ENCODE assay signal across 9 mouse cellular contexts in the genomic region with DNA sequence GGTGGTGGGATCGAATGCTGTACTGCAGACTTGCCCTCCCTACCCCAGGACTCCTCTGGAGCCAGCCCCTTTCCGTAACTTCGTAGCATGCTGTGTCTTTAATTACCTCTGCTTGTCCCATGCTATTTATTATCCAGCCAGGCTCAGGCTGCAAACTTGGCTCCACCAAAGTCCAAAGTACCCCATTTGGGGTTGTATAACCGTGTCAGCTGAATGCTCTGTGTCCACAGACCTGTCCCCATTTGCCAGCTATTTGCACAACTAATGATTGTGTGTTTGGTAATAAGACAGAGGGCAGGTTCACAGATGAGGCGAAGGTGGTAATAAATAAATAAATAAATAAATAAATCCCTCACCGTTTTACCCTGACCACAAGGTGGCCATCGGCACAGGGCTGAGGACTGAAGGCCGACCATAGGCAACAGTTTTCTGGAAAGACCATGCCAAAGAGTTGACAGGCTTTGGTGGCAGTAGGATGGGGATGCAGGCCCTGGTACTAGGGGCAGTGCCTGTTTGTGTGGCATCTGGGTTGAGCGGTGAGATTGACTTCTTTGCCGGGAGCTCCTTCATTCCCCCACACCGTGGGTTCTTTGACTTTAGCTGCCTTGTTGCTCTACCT. TPM values are rescaled to one million over a fixed set of nuclear protein-coding genes. Genes with fewer than 3 reads are reported as not detected.
DNase-seq lines count a peak whose midpoint lies in the region; ATAC-seq and TF ChIP-seq lines count a peak whose summit lies in the region.
"Had no signal": no experiment of that assay in that cellular context is flagged by ENCODE, and none has a peak within 500 bp of the region (broad histone marks: within the 10 kb centered on the region; RNA-seq: fewer than 3 reads in every experiment).

No protein-coding gene starts in this region.

- peaks cover 46% of the 10 kb centered on the region for H3K27me3 ChIP-seq in liver, embryonic 15.5 days
- peaks cover 6% of the 10 kb centered on the region; the same call in 1 of the 2 replicates for H3K27me3 ChIP-seq in liver, embryonic 11.5 days (replicated peaks; ENCODE audit: control insufficient read depth, insufficient read depth, low read length)
- no peaks in the 10 kb centered on the region for H3K27me3 ChIP-seq in hindbrain, embryonic 12.5 days
- no peaks in the 10 kb centered on the region for H3K27me3 ChIP-seq in limb, embryonic 13.5 days
- no peaks in the 10 kb centered on the region for H3K27me3 ChIP-seq in small intestine, adult 2 months (ENCODE audit: control insufficient read depth, insufficient read depth, low read length)
- H3K27me3 ChIP-seq: embryonic facial prominence, embryonic 15.5 days had no signal

- TF ChIP-seq CTCF in small intestine, adult 2 months (IDR thresholded peaks at IDR 0.05; ENCODE audit: extremely low read depth, insufficient read length, insufficient replicate concordance, low read depth, low read length) = no peak

- no peak overlapping the region for H3K27ac ChIP-seq in liver, embryonic 15.5 days (replicated peaks)
- H3K27ac ChIP-seq in liver, embryonic 11.5 days (ENCODE audit: low read depth, low read length) = no peak overlapping the region
- peak overlapping the region; percentile 85; the same call in 1 of the 2 replicates for H3K27ac ChIP-seq in hindbrain, embryonic 12.5 days
- no peak overlapping the region; the same call in 1 of the 2 replicates for H3K27ac ChIP-seq in limb, embryonic 13.5 days
- peak overlapping the region; percentile 54 for H3K27ac ChIP-seq in small intestine, adult 2 months (ENCODE audit: insufficient read depth, low read depth, low read length)
- H3K27ac ChIP-seq: embryonic facial prominence, embryonic 15.5 days had no signal

- H3K36me3 ChIP-seq in liver, embryonic 15.5 days (replicated peaks) = peaks cover 4% of the 10 kb centered on the region; the same call in 1 of the 2 replicates
- H3K36me3 ChIP-seq in liver, embryonic 11.5 days (ENCODE audit: control insufficient read depth, insufficient read depth, low read length) = 0 out of 2 replicates have a peak, but pooled peaks cover 6% of the 10 kb centered on the region
- peaks cover 28% of the 10 kb centered on the region for H3K36me3 ChIP-seq in hindbrain, embryonic 12.5 days
- H3K36me3 ChIP-seq in limb, embryonic 13.5 days = peaks cover 82% of the 10 kb centered on the region
- peaks cover 24% of the 10 kb centered on the region for H3K36me3 ChIP-seq in small intestine, adult 2 months (ENCODE audit: control insufficient read depth, insufficient read depth, low read length)

- H3K9me3 ChIP-seq in liver, embryonic 15.5 days (replicated peaks) = no peaks in the 10 kb centered on the region
- no peaks in the 10 kb centered on the region for H3K9me3 ChIP-seq in liver, embryonic 11.5 days (ENCODE audit: control insufficient read depth, low read length)
- H3K9me3 ChIP-seq in hindbrain, embryonic 12.5 days (replicated peaks) = no peaks in the 10 kb centered on the region
- no peaks in the 10 kb centered on the region for H3K9me3 ChIP-seq in limb, embryonic 13.5 days
- H3K9me3 ChIP-seq: embryonic facial prominence, embryonic 15.5 days had no signal

- 58% methylated on average over 11 of the region's 11 CpGs for whole genome bisulfite sequencing in liver, embryonic 15.5 days (ENCODE audit: insufficient replicate concordance)
- WGBS in liver, embryonic 11.5 days = 74% methylated on average over 11 of the region's 11 CpGs
- 68% methylated on average over 11 of the region's 11 CpGs for WGBS in hindbrain, embryonic 12.5 days
- WGBS in limb, embryonic 13.5 days = 43% methylated on average over 11 of the region's 11 CpGs
- 48% methylated on average over 11 of the region's 11 CpGs for WGBS in small intestine, adult 2 months

- no peak overlapping the region for H3K4me3 ChIP-seq in liver, embryonic 15.5 days (replicated peaks)
- H3K4me3 ChIP-seq in liver, embryonic 11.5 days (ENCODE audit: low read depth, low read length) = no peak overlapping the region
- H3K4me3 ChIP-seq in hindbrain, embryonic 12.5 days = no peak overlapping the region
- H3K4me3 ChIP-seq in limb, embryonic 13.5 days = peak overlapping the region; percentile 96; the same call in 1 of the 2 replicates
- 0 out of 2 replicates have a peak overlapping the region, but pooled peaks have one; percentile 9 for H3K4me3 ChIP-seq in small intestine, adult 2 months (ENCODE audit: low read depth, low read length)
- H3K4me3 ChIP-seq: embryonic facial prominence, embryonic 15.5 days had no signal

- H3K9ac ChIP-seq in liver, embryonic 15.5 days = no peak overlapping the region
- no peak overlapping the region for H3K9ac ChIP-seq in liver, embryonic 11.5 days (ENCODE audit: low read depth, low read length)
- peak overlapping the region; percentile 41; the same call in 1 of the 2 replicates for H3K9ac ChIP-seq in hindbrain, embryonic 12.5 days
- H3K9ac ChIP-seq in limb, embryonic 13.5 days = no peak overlapping the region
- H3K9ac ChIP-seq: embryonic facial prominence, embryonic 15.5 days had no signal

- 0 out of 2 replicates have a peak, but pooled peaks have one; percentile 16 for ATAC-seq in liver, embryonic 15.5 days (ENCODE audit: insufficient read depth)
- no peak for ATAC-seq in liver, embryonic 11.5 days (replicated peaks; ENCODE audit: low FRiP score)
- ATAC-seq in hindbrain, embryonic 12.5 days (ENCODE audit: low FRiP score) = no peak
- ATAC-seq in limb, embryonic 13.5 days (ENCODE audit: low FRiP score, low read depth) = no peak

- no peak overlapping the region for H3K4me2 ChIP-seq in liver, embryonic 15.5 days
- H3K4me2 ChIP-seq in liver, embryonic 11.5 days = no peak overlapping the region
- H3K4me2 ChIP-seq in hindbrain, embryonic 12.5 days (replicated peaks) = peak overlapping the region; percentile 91
- H3K4me2 ChIP-seq in limb, embryonic 13.5 days (replicated peaks) = peak overlapping the region; percentile 82
- H3K4me2 ChIP-seq: embryonic facial prominence, embryonic 15.5 days had no signal

- TF ChIP-seq POLR2A in small intestine, adult 2 months (IDR thresholded peaks at IDR 0.05; ENCODE audit: low read depth, low read length) = no peak; the same call in 1 of the 2 replicates

- peaks cover 90% of the 10 kb centered on the region for H3K4me1 ChIP-seq in liver, embryonic 15.5 days (replicated peaks)
- peaks cover 70% of the 10 kb centered on the region for H3K4me1 ChIP-seq in liver, embryonic 11.5 days (replicated peaks; ENCODE audit: control insufficient read depth, insufficient read depth, low read length)
- H3K4me1 ChIP-seq in hindbrain, embryonic 12.5 days = peaks cover 96% of the 10 kb centered on the region
- peaks cover 92% of the 10 kb centered on the region for H3K4me1 ChIP-seq in limb, embryonic 13.5 days
- peaks cover 58% of the 10 kb centered on the region for H3K4me1 ChIP-seq in small intestine, adult 2 months (ENCODE audit: control insufficient read depth, insufficient read depth, insufficient read length, low read length)

- no peak for DNase-seq in liver, embryonic 11.5 days (ENCODE audit: low spot score)
- no peak for DNase-seq in thymus, adult 18-20 months
- DNase-seq in heart, adult 9 months (ENCODE audit: low spot score in 2 of 2) = no peak
- DNase-seq in urinary bladder, adult 2 months (ENCODE audit: low spot score) = no peak

RNA-seq across cellular contexts. Expression of a gene that starts 7.0 kb away (rescaled TPM):
- polyA plus RNA-seq in liver, embryonic 15.5 days (2015; fragmentation: Nextera tagmentation; extraction: Ambion mirVana) = 3.0 and 4.0 TPM in 2 replicates
- polyA plus RNA-seq in liver, embryonic 11.5 days (2014; fragmentation: Nextera tagmentation; extraction: Ambion mirVana) = 15.0 and 15.8 TPM in 2 replicates
- 56.3 and 59.9 TPM in 2 replicates for polyA plus RNA-seq in hindbrain, embryonic 12.5 days (2016; fragmentation: Nextera tagmentation; extraction: Ambion mirVana)
- polyA plus RNA-seq in limb, embryonic 13.5 days (2015; fragmentation: Nextera tagmentation; extraction: Ambion mirVana) = 50.1 and 50.6 TPM in 2 replicates
- polyA plus RNA-seq in small intestine, adult 2 months (2012; rRNA removed) = 37.4 and 136 TPM in 2 replicates
- 39.4 and 49.1 TPM in 2 replicates for polyA plus RNA-seq in urinary bladder, adult 2 months (2012; rRNA removed)

Comparison
In these comparisons a context has a peak if more than half of its experiments do, and no peak if none do; other contexts are left out.
1. H3K27ac ChIP-seq: peak in hindbrain, embryonic 12.5 days (single experiment) and small intestine, adult 2 months (single experiment); none in liver, embryonic 15.5 days (single experiment), liver, embryonic 11.5 days (single experiment) and limb, embryonic 13.5 days (single experiment).
2. H3K4me2 ChIP-seq: peak in hindbrain, embryonic 12.5 days (single experiment) and limb, embryonic 13.5 days (single experiment); none in liver, embryonic 15.5 days (single experiment) and liver, embryonic 11.5 days (single experiment).
3. H3K4me3 ChIP-seq: peak in limb, embryonic 13.5 days (single experiment) and small intestine, adult 2 months (single experiment); none in liver, embryonic 15.5 days (single experiment), liver, embryonic 11.5 days (single experiment) and hindbrain, embryonic 12.5 days (single experiment).